Mouse (Mus musculus) forebrain, postnatal 0 days (tissue): ENCODE results near the gene Trmt11. TPM values are rescaled to one million over a fixed set of nuclear protein-coding genes. Genes with fewer than 3 reads are reported as not detected.

Experiments used
- ATAC-seq: fragments of 200-750 bp; cut with Nextera tagmentation; 2 replicates; pipeline ENCODE4 v1.8.0; 2017; ENCODE audit warnings: mild to moderate bottlenecking, moderate library complexity
- DNase-seq: peaks from one replicate; pipeline ENCODE4 v3.0.0-alpha.2; 2015
- H3K27ac ChIP-seq: fragments of 300-500 bp; sonication (generic); 2 replicates; pipeline ENCODE4 v1.5.1; 2014; ENCODE audit warnings: low read depth, mild to moderate bottlenecking, antibody characterized with exemption, low read length, moderate library complexity, mixed read lengths
- H3K27me3 ChIP-seq: fragments of 300-500 bp; sonication (generic); 2 replicates; pipeline ENCODE4 v1.6.1; 2014; ENCODE audit warnings: mild to moderate bottlenecking, low read length, mixed read lengths; ENCODE audit not compliant: insufficient read depth
- H3K36me3 ChIP-seq: fragments of 300-500 bp; sonication (generic); 2 replicates; pipeline ENCODE4 v1.6.1; 2014; ENCODE audit warnings: mild to moderate bottlenecking, moderate library complexity; ENCODE audit not compliant: insufficient read depth
- H3K4me1 ChIP-seq: fragments of 300-500 bp; sonication (generic); 2 replicates; pipeline ENCODE4 v1.6.1; 2014; ENCODE audit warnings: antibody characterized with exemption; ENCODE audit not compliant: insufficient read depth
- H3K4me2 ChIP-seq: fragments of 300-500 bp; sonication (generic); 2 replicates; pipeline ENCODE4 v1.6.1; 2014; ENCODE audit warnings: low read depth, mild to moderate bottlenecking, moderate library complexity
- H3K4me3 ChIP-seq: fragments of 300-500 bp; sonication (generic); 2 replicates; pipeline ENCODE4 v1.5.1; 2014; ENCODE audit warnings: low read depth, low read length, mixed read lengths
- H3K9ac ChIP-seq: fragments of 300-500 bp; sonication (generic); 2 replicates; pipeline ENCODE4 v1.6.1; 2014; ENCODE audit warnings: mild to moderate bottlenecking
- H3K9me3 ChIP-seq: fragments of 300-500 bp; sonication (generic); 2 replicates; pipeline ENCODE4 v1.6.1; 2016; ENCODE audit warnings: low read length
- CTCF ChIP-seq: sonication (generic); IDR thresholded peaks from 2 replicates; pipeline ENCODE4 v1.5.1; 2016; ENCODE audit warnings: antibody characterized with exemption, control low read depth, low read depth
- WGBS: fragments of 180-500 bp; shearing (Covaris S2); extraction: QIAGEN DNeasy Blood & Tissue Kit; methylation state at CpG from one replicate; pipeline ENCODE4 v1.1.7; 2014; 5-methylcytosine and 5-hydroxymethylcytosine counted together
- polyA plus RNA-seq: library from polyadenylated mRNA; unstranded; fragments of >200 nt; fragmentation: Nextera tagmentation; extraction: Ambion mirVana; gene quantifications from 2 replicates; pipeline ENCODE4 v1.2.1, GENCODE M21; 2015
- total RNA-seq: library from RNA; depleted of rRNA; stranded (reverse); fragments of >200 nt; gene quantifications from 2 replicates; pipeline ENCODE4 v1.2.3, GENCODE M21; 2014

The Trmt11 gene
- total and polyA plus RNA-seq, 2 experiments from 2014 or later, result 13.9 to 19.9 TPM

- Histone ChIP-seq H3K27ac (no peak overlapping the region), H3K9ac (no peak overlapping the region), H3K27me3 (no peaks in the 10 kb centered on the region), H3K4me1 (no peaks in the 10 kb centered on the region), H3K4me3 (no peak overlapping the region), H3K4me2 (no peak overlapping the region), H3K9me3 (no peaks in the 10 kb centered on the region), H3K36me3 (peaks cover 5% of the 10 kb centered on the region; the same call in 1 of the 2 replicates)
- 79% methylated on average over 2 of the region's 2 CpGs for WGBS
- no peak for ATAC-seq
- no peak for TF ChIP-seq CTCF
- DNase-seq, result no peak
These were observed 7.6 kb upstream of the Trmt11 start for GRCm38 (mm10) chr10:30608109-30608508.

DNA sequence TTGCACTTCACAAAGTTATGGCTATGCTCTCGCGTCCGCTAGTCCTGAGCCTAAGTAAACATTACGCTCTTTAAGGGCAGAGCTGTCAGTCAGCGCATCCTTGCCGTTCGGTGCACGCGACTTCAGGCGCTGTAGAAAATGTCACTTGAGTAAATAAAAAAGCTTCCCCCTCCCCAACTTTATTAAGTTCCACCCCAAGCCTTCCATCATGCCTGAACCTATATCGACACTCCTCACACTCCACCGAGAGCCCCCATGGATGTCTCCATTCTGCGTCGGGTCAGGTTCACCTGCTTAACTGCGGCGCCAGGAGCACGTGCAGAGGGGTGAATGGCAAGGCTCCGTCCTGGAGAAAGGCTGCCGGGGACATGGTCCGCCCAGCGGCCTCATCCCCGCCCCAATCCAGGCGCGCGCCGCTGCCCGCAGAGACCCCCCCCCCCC, 435 bp downstream of the Trmt11 start:
- WGBS, result under 1% methylated on average over 27 of the region's 27 CpGs
- Histone ChIP-seq H3K4me3 (peak overlapping the region; percentile 87), H3K9ac (peak overlapping the region; percentile 84), H3K27me3 (no peaks in the 10 kb centered on the region), H3K4me2 (peak overlapping the region; percentile 78), H3K9me3 (no peaks in the 10 kb centered on the region), H3K36me3 (peaks cover 17% of the 10 kb centered on the region), H3K27ac (peak overlapping the region; percentile 88), H3K4me1 (peaks cover 11% of the 10 kb centered on the region; the same call in 1 of the 2 replicates)
- DNase-seq, result no peak
- TF ChIP-seq CTCF, result no peak
- ATAC-seq, result peak; percentile 63

- TF ChIP-seq CTCF, result peak; percentile 52
- Histone ChIP-seq H3K36me3 (peaks cover 18% of the 10 kb centered on the region), H3K4me2 (no peak overlapping the region), H3K4me3 (no peak overlapping the region), H3K27ac (no peak overlapping the region), H3K9ac (no peak overlapping the region), H3K27me3 (no peaks in the 10 kb centered on the region), H3K9me3 (no peaks in the 10 kb centered on the region), H3K4me1 (no peaks in the 10 kb centered on the region)
- WGBS, result 49% methylated on average over 5 of the region's 5 CpGs
- peak; percentile 83 for ATAC-seq
- DNase-seq, result peak; percentile 69
These were observed 13.5 kb downstream of the Trmt11 start for GRCm38 (mm10) chr10:30587037-30587436.

GRCm38 (mm10) chr10:30585691-30586090, 14.9 kb downstream of the Trmt11 start:
- no peak overlapping the region for H3K9ac ChIP-seq
- 92% methylated on average over 1 of the region's 1 CpGs for WGBS
- no peaks in the 10 kb centered on the region for H3K9me3 ChIP-seq
- DNase-seq (no peak), ATAC-seq (no peak)
- H3K36me3 ChIP-seq, result peaks cover 20% of the 10 kb centered on the region
- H3K27ac ChIP-seq, result no peak overlapping the region
- H3K27me3 ChIP-seq, result no peaks in the 10 kb centered on the region
- no peak overlapping the region for H3K4me2 ChIP-seq
- H3K4me1 ChIP-seq, result no peaks in the 10 kb centered on the region
- H3K4me3 ChIP-seq, result no peak overlapping the region
- no peak for TF ChIP-seq CTCF

DNA sequence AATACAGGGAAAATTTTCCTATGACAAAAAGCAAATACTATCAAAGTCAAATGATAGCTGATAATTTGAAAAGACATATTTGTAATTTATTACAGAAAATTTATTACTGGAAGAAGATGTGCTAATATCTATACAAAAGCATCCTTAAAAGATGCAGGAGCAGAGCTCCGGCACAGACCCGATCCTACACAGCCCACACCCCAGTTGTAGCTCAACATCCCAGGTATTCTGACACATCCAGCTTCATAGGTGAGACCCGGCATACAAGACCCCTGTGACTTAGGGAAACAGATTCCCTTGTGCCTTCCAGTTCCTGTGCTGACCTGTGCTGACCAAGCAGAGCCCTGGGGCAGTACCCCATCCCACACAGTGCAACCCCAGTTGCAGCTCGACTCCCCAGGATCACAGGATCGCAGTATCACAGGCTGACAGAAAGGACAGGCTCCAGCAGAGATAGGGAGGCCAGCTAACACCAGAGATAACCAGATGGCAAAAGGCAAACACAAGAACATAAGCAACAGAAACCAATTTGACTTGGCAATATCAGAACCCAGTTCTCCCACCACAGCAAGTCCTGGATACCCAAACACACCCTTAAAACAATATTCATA, 22.8 kb downstream of the Trmt11 start:
- Histone ChIP-seq H3K4me1 (no peaks in the 10 kb centered on the region), H3K9ac (no peak overlapping the region), H3K36me3 (peaks cover 9% of the 10 kb centered on the region; the same call in 1 of the 2 replicates), H3K4me2 (no peak overlapping the region), H3K4me3 (no peak overlapping the region), H3K9me3 (no peaks in the 10 kb centered on the region), H3K27me3 (no peaks in the 10 kb centered on the region), H3K27ac (no peak overlapping the region)
- WGBS, result 97% methylated on average over 5 of the region's 5 CpGs
- no peak for DNase-seq
- no peak for ATAC-seq
- TF ChIP-seq CTCF, result no peak

DNA sequence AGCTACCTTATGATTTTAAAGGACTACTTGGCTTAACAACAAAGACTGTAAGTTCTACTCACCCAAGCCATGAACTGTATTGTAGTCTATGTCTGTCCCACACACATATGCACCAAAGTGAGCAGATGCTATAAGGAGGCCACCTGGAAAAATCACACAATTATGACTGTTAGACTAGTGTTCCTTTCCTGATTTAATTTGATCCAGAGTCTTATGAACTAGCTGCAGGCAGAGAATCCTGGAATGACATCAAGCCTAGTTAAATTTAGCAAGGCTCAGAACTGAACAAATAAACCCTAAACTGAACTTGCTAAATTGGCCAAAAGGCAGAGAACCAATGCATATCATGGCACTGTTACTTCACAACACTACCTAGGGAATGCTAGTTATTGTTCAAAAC, 34.2 kb downstream of the Trmt11 start:
- DNase-seq (no peak), ATAC-seq (no peak)
- Histone ChIP-seq H3K4me2 (no peak overlapping the region), H3K27me3 (no peaks in the 10 kb centered on the region), H3K9me3 (no peaks in the 10 kb centered on the region), H3K36me3 (peaks cover 13% of the 10 kb centered on the region), H3K4me1 (no peaks in the 10 kb centered on the region), H3K9ac (no peak overlapping the region), H3K27ac (no peak overlapping the region), H3K4me3 (no peak overlapping the region)
- no peak for TF ChIP-seq CTCF

- Histone ChIP-seq H3K9me3 (no peaks in the 10 kb centered on the region), H3K9ac (no peak overlapping the region), H3K4me2 (no peak overlapping the region), H3K4me1 (no peaks in the 10 kb centered on the region), H3K4me3 (no peak overlapping the region), H3K36me3 (peaks cover 17% of the 10 kb centered on the region), H3K27ac (no peak overlapping the region), H3K27me3 (no peaks in the 10 kb centered on the region)
- 90% methylated on average over 3 of the region's 3 CpGs for whole genome bisulfite sequencing
- no peak for TF ChIP-seq CTCF
- DNase-seq (no peak), ATAC-seq (no peak)
These were observed 35.9 kb downstream of the Trmt11 start for GRCm38 (mm10) chr10:30564651-30565050.
